Mouse (Mus musculus) megakaryocyte, embryonic 14.5 days (primary cell): Measurements from ENCODE around the gene Dusp27.

Experiments used
- FLI1 ChIP-seq: IDR thresholded peaks from 2 replicates; pipeline ENCODE4 v1.6.1; 2012; ENCODE audit warnings: low read length, inconsistent platforms, mixed read lengths
- GATA1 ChIP-seq: IDR thresholded peaks from 3 replicates; pipeline ENCODE4 v1.6.1; 2012; ENCODE audit warnings: mixed read lengths, low read length, inconsistent platforms, borderline replicate concordance

DNA sequence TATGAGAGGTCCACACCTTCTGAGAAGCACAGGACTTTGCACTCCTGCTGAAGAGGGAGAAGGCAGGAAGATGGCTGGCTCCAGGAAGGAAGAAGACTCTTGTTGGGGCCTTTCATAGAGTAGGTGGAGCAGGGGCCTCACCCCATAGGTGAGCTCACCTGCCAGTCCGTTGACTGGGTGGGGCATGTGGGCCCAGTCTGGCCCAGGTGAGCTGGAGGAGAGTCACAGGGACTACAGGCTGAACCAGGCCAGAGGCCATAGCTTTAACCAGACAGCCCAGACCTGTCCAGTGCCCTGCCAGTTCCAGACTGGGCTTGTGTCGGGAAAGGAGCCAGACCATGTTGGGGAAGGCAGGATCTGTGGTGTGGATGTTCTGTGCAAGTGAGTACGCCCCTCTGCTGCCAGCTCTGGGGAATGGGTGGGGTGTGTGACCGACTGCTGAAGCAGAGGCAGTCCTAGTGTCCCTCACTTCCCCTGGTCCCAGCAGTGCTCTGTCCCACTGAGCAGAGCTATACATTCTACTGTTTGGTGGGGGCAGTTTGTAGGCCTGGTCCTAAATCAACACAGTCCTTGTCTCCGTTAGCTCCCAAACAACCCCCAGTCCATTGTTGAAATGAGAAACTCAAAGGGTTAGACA lies 2.6 kb upstream of the Dusp27 start, which contains the start of gene Gpa33:
- no peak for TF ChIP-seq GATA1
- TF ChIP-seq FLI1, result no peak
